Mouse (Mus musculus): ENCODE measurements around the gene Prkd1.
"Not testable (repeated sequence)": the region's sequence is repeated elsewhere in the genome, so short reads cannot be mapped to it uniquely, and the experiment has no call there.

The Prkd1 gene

GRCm38 (mm10) chr12:50648671-50649541, at the start of gene Prkd1:
Gene Prkd1, minus strand, starts transcription at chr12:50649098.
- DNase-seq (ENCODE audit: low spot score in 2 of 2): peak; percentile 76

- peak; percentile 58 to 59 for DNase-seq (ENCODE audit: low spot score in 2 of 2)
Measured at GRCm38 (mm10) chr12:50697492-50697891, 48.6 kb upstream of the Prkd1 start.

GRCm38 (mm10) chr12:50648176-50648670, 675 bp downstream of the Prkd1 start:
- no peak for DNase-seq (ENCODE audit: low spot score in 2 of 2)

- DNase-seq (ENCODE audit: low spot score in 2 of 2): no peak
Measured at GRCm38 (mm10) chr12:50646857-50647256, 2.0 kb downstream of the Prkd1 start.

- no peak for DNase-seq (ENCODE audit: low spot score in 2 of 2)
Measured at GRCm38 (mm10) chr12:50642671-50643070, 6.2 kb downstream of the Prkd1 start.

- DNase-seq (ENCODE audit: low spot score in 2 of 2): no peak
Measured at GRCm38 (mm10) chr12:50640171-50640570, 8.7 kb downstream of the Prkd1 start.

GRCm38 (mm10) chr12:50634436-50634835, 14.5 kb downstream of the Prkd1 start:
- DNase-seq (ENCODE audit: low spot score in 2 of 2): no peak

- DNase-seq (ENCODE audit: low spot score in 2 of 2): not testable (repeated sequence)
Measured at GRCm38 (mm10) chr12:50626100-50626499, 22.8 kb downstream of the Prkd1 start.

GRCm38 (mm10) chr12:50624175-50624574, 24.7 kb downstream of the Prkd1 start:
- no peak for DNase-seq (ENCODE audit: low spot score in 2 of 2)

GRCm38 (mm10) chr12:50615852-50616251, 33.0 kb downstream of the Prkd1 start:
- DNase-seq (ENCODE audit: low spot score in 2 of 2): no peak

GRCm38 (mm10) chr12:50614341-50614740, 34.6 kb downstream of the Prkd1 start:
- DNase-seq (ENCODE audit: low spot score in 2 of 2): no peak

- DNase-seq (ENCODE audit: low spot score in 2 of 2): peak; percentile 31 to 43
Measured at GRCm38 (mm10) chr12:50606703-50607500, 42.0 kb downstream of the Prkd1 start.

GRCm38 (mm10) chr12:50599370-50599769, 49.5 kb downstream of the Prkd1 start:
- DNase-seq (ENCODE audit: low spot score in 2 of 2): no peak

- peak; percentile 51 to 58 for DNase-seq (ENCODE audit: low spot score in 2 of 2)
Measured at GRCm38 (mm10) chr12:50598053-50598988, 50.6 kb downstream of the Prkd1 start.

GRCm38 (mm10) chr12:50597467-50597866, 51.4 kb downstream of the Prkd1 start:
- no peak for DNase-seq (ENCODE audit: low spot score in 2 of 2)

- DNase-seq (ENCODE audit: low spot score in 2 of 2): no peak
Measured at GRCm38 (mm10) chr12:50595777-50596176, 53.1 kb downstream of the Prkd1 start.

- DNase-seq (ENCODE audit: low spot score in 2 of 2): peak; percentile 35 to 50
Measured at GRCm38 (mm10) chr12:50594506-50594905, 54.4 kb downstream of the Prkd1 start.

- no peak for DNase-seq (ENCODE audit: low spot score in 2 of 2)
Measured at GRCm38 (mm10) chr12:50593481-50593880, 55.4 kb downstream of the Prkd1 start.

GRCm38 (mm10) chr12:50588137-50588761, 60.6 kb downstream of the Prkd1 start:
- no peak for DNase-seq (ENCODE audit: low spot score in 2 of 2)

- no peak for DNase-seq (ENCODE audit: low spot score in 2 of 2)
Measured at GRCm38 (mm10) chr12:50565198-50565597, 83.7 kb downstream of the Prkd1 start.

GRCm38 (mm10) chr12:50560536-50560935, 88.4 kb downstream of the Prkd1 start:
- DNase-seq (ENCODE audit: low spot score in 2 of 2): no peak
